Mouse (Mus musculus): ENCODE results near the gene Ssrp1. TPM values are rescaled to one million over a fixed set of nuclear protein-coding genes. Genes with fewer than 3 reads are reported as not detected.

Gene Ssrp1
- total and polyA plus RNA-seq, 2 experiments, result 39.1 to 48.9 TPM

GRCm38 (mm10) chr2:85067903-85068625, 31.0 kb downstream of the Ssrp1 start:
- Histone ChIP-seq H3K36me3 (ENCODE audit: control insufficient read depth, insufficient read depth, low read length) (peaks cover 2% of the 10 kb centered on the region), H3K27ac (replicated peaks; ENCODE audit: insufficient read depth, low read depth, low read length) (no peak overlapping the region), H3K4me1 (ENCODE audit: control insufficient read depth, insufficient read depth, low read length) (peaks cover 45% of the 10 kb centered on the region), H3K79me2 (ENCODE audit: control insufficient read depth, insufficient read depth, low read length) (peaks cover 2% of the 10 kb centered on the region; the same call in 1 of the 2 replicates), H3K9ac (ENCODE audit: low read depth, low read length) (no peak overlapping the region), H3K27me3 (ENCODE audit: control insufficient read depth, insufficient read depth, low read length) (no peaks in the 10 kb centered on the region), H3K4me3 (ENCODE audit: insufficient read depth, low read depth, low read length) (no peak overlapping the region)
- TF ChIP-seq CTCF (IDR thresholded peaks at IDR 0.05; ENCODE audit: low read depth, low read length) (no peak), POLR2A (IDR thresholded peaks at IDR 0.05; ENCODE audit: extremely low read depth, insufficient read depth, low read length) (no peak)
- 80% methylated on average over 10 of the region's 10 CpGs for WGBS
- no peak for DNase-seq (ENCODE audit: extremely low read depth, low read depth, low spot score)

- no peak for DNase-seq (ENCODE audit: extremely low read depth, low read depth, low spot score)
- Histone ChIP-seq H3K36me3 (ENCODE audit: control insufficient read depth, insufficient read depth, low read length) (peaks cover 4% of the 10 kb centered on the region), H3K27me3 (ENCODE audit: control insufficient read depth, insufficient read depth, low read length) (no peaks in the 10 kb centered on the region), H3K4me3 (ENCODE audit: insufficient read depth, low read depth, low read length) (no peak overlapping the region), H3K27ac (replicated peaks; ENCODE audit: insufficient read depth, low read depth, low read length) (no peak overlapping the region), H3K79me2 (ENCODE audit: control insufficient read depth, insufficient read depth, low read length) (no peaks in the 10 kb centered on the region), H3K4me1 (ENCODE audit: control insufficient read depth, insufficient read depth, low read length) (peaks cover 43% of the 10 kb centered on the region), H3K9ac (ENCODE audit: low read depth, low read length) (no peak overlapping the region)
- 88% methylated on average over 2 of the region's 2 CpGs for WGBS
- TF ChIP-seq CTCF (IDR thresholded peaks at IDR 0.05; ENCODE audit: low read depth, low read length) (no peak), POLR2A (IDR thresholded peaks at IDR 0.05; ENCODE audit: extremely low read depth, insufficient read depth, low read length) (no peak)
These were observed 31.6 kb downstream of the Ssrp1 start for GRCm38 (mm10) chr2:85068626-85069025.

GRCm38 (mm10) chr2:85070086-85070485, 33.1 kb downstream of the Ssrp1 start:
- no peaks in the 10 kb centered on the region for H3K27me3 ChIP-seq (ENCODE audit: control insufficient read depth, insufficient read depth, low read length)
- H3K4me3 ChIP-seq (ENCODE audit: insufficient read depth, low read depth, low read length), result no peak overlapping the region
- TF ChIP-seq POLR2A (IDR thresholded peaks at IDR 0.05; ENCODE audit: extremely low read depth, insufficient read depth, low read length) (no peak), CTCF (IDR thresholded peaks at IDR 0.05; ENCODE audit: low read depth, low read length) (no peak)
- H3K27ac ChIP-seq (replicated peaks; ENCODE audit: insufficient read depth, low read depth, low read length), result no peak overlapping the region
- peaks cover 34% of the 10 kb centered on the region for H3K4me1 ChIP-seq (ENCODE audit: control insufficient read depth, insufficient read depth, low read length)
- no peak for DNase-seq (ENCODE audit: extremely low read depth, low read depth, low spot score)
- H3K9ac ChIP-seq (ENCODE audit: low read depth, low read length), result no peak overlapping the region
- 79% methylated on average over 15 of the region's 15 CpGs for WGBS
- H3K79me2 ChIP-seq (ENCODE audit: control insufficient read depth, insufficient read depth, low read length), result no peaks in the 10 kb centered on the region
- peaks cover 7% of the 10 kb centered on the region for H3K36me3 ChIP-seq (ENCODE audit: control insufficient read depth, insufficient read depth, low read length)

GRCm38 (mm10) chr2:85071921-85072320, 34.9 kb downstream of the Ssrp1 start:
- no peak overlapping the region for H3K9ac ChIP-seq (ENCODE audit: low read depth, low read length)
- H3K36me3 ChIP-seq (ENCODE audit: control insufficient read depth, insufficient read depth, low read length), result peaks cover 5% of the 10 kb centered on the region; the same call in 1 of the 2 replicates
- DNase-seq (ENCODE audit: extremely low read depth, low read depth, low spot score), result peak; percentile 90
- no peak overlapping the region for H3K4me3 ChIP-seq (ENCODE audit: insufficient read depth, low read depth, low read length)
- no peaks in the 10 kb centered on the region for H3K79me2 ChIP-seq (ENCODE audit: control insufficient read depth, insufficient read depth, low read length)
- no peaks in the 10 kb centered on the region for H3K27me3 ChIP-seq (ENCODE audit: control insufficient read depth, insufficient read depth, low read length)
- 28% methylated on average over 5 of the region's 5 CpGs for WGBS
- TF ChIP-seq CTCF (IDR thresholded peaks at IDR 0.05; ENCODE audit: low read depth, low read length) (no peak), POLR2A (IDR thresholded peaks at IDR 0.05; ENCODE audit: extremely low read depth, insufficient read depth, low read length) (no peak)
- peaks cover 20% of the 10 kb centered on the region for H3K4me1 ChIP-seq (ENCODE audit: control insufficient read depth, insufficient read depth, low read length)
- peak overlapping the region; percentile 82 for H3K27ac ChIP-seq (replicated peaks; ENCODE audit: insufficient read depth, low read depth, low read length)

GRCm38 (mm10) chr2:85073751-85074150, 36.7 kb downstream of the Ssrp1 start:
- H3K36me3 ChIP-seq (ENCODE audit: control insufficient read depth, insufficient read depth, low read length), result peaks cover 5% of the 10 kb centered on the region; the same call in 1 of the 2 replicates
- WGBS, result 89% methylated on average over 5 of the region's 5 CpGs
- H3K4me1 ChIP-seq (ENCODE audit: control insufficient read depth, insufficient read depth, low read length), result peaks cover 17% of the 10 kb centered on the region
- no peak overlapping the region for H3K4me3 ChIP-seq (ENCODE audit: insufficient read depth, low read depth, low read length)
- no peaks in the 10 kb centered on the region for H3K27me3 ChIP-seq (ENCODE audit: control insufficient read depth, insufficient read depth, low read length)
- TF ChIP-seq CTCF (IDR thresholded peaks at IDR 0.05; ENCODE audit: low read depth, low read length) (no peak), POLR2A (IDR thresholded peaks at IDR 0.05; ENCODE audit: extremely low read depth, insufficient read depth, low read length) (no peak)
- no peak overlapping the region for H3K9ac ChIP-seq (ENCODE audit: low read depth, low read length)
- H3K27ac ChIP-seq (replicated peaks; ENCODE audit: insufficient read depth, low read depth, low read length), result no peak overlapping the region
- no peak for DNase-seq (ENCODE audit: extremely low read depth, low read depth, low spot score)
- no peaks in the 10 kb centered on the region for H3K79me2 ChIP-seq (ENCODE audit: control insufficient read depth, insufficient read depth, low read length)
